Mouse (Mus musculus) lung, embryonic 14.5 days (tissue): Measurements from ENCODE around the gene Ogg1. TPM values are rescaled to one million over a fixed set of nuclear protein-coding genes. Genes with fewer than 3 reads are reported as not detected.

Source experiments
- ATAC-seq: fragments of 200-750 bp; cut with Nextera tagmentation; 2 replicates; pipeline ENCODE4 v1.8.0; 2017; ENCODE audit warnings: mild to moderate bottlenecking, moderate TSS enrichment, moderate library complexity; ENCODE audit not compliant: insufficient read depth
- DNase-seq: peaks from one replicate; pipeline ENCODE4 v3.0.0-alpha.2; 2015
- H3K27ac ChIP-seq: fragments of 300-500 bp; sonication (generic); 2 replicates; pipeline ENCODE4 v1.5.1; 2014; ENCODE audit warnings: low read depth, mild to moderate bottlenecking, moderate library complexity
- H3K27me3 ChIP-seq: fragments of 300-500 bp; sonication (generic); 2 replicates; pipeline ENCODE4 v1.6.1; 2014; ENCODE audit warnings: low read length, control low read depth; ENCODE audit not compliant: insufficient read depth
- H3K36me3 ChIP-seq: fragments of 300-500 bp; sonication (generic); 2 replicates; pipeline ENCODE4 v1.6.1; 2014; ENCODE audit warnings: control low read depth; ENCODE audit not compliant: insufficient read depth
- H3K4me1 ChIP-seq: fragments of 300-500 bp; sonication (generic); 2 replicates; pipeline ENCODE4 v1.6.1; 2014; ENCODE audit warnings: antibody characterized with exemption, control low read depth; ENCODE audit not compliant: insufficient read depth
- H3K4me2 ChIP-seq: fragments of 300-500 bp; sonication (generic); 2 replicates; pipeline ENCODE4 v1.6.1; 2014; ENCODE audit warnings: mild to moderate bottlenecking
- H3K4me3 ChIP-seq: fragments of 300-500 bp; sonication (generic); 2 replicates; pipeline ENCODE4 v1.5.1; 2014; ENCODE audit warnings: low read depth, low read length
- H3K9ac ChIP-seq: fragments of 300-500 bp; sonication (generic); 2 replicates; pipeline ENCODE4 v1.6.1; 2014
- H3K9me3 ChIP-seq: fragments of 300-500 bp; sonication (generic); 2 replicates; pipeline ENCODE4 v1.6.1; 2016; ENCODE audit warnings: low read depth, low read length, control low read depth
- CTCF ChIP-seq: IDR thresholded peaks from 2 replicates; pipeline ENCODE4 v1.5.1; 2016; ENCODE audit warnings: antibody characterized with exemption, low read depth
- WGBS: fragments of 180-500 bp; shearing (Covaris S2); extraction: QIAGEN DNeasy Blood & Tissue Kit; methylation state at CpG from one replicate; pipeline ENCODE4 v1.1.7; 2014; 5-methylcytosine and 5-hydroxymethylcytosine counted together
- polyA plus RNA-seq: library from polyadenylated mRNA; unstranded; fragments of >200 nt; fragmentation: Nextera tagmentation; extraction: Ambion mirVana; gene quantifications from 2 replicates; pipeline ENCODE4 v1.2.1, GENCODE M21; 2014

The Ogg1 gene
- polyA plus RNA-seq, 1 experiment from 2014 or later = 17.7 TPM

- H3K4me3 ChIP-seq = no peak overlapping the region
- WGBS = 61% methylated on average over 3 of the region's 3 CpGs
- no peaks in the 10 kb centered on the region for H3K9me3 ChIP-seq
- H3K4me2 ChIP-seq = no peak overlapping the region
- no peak overlapping the region for H3K9ac ChIP-seq
- no peaks in the 10 kb centered on the region for H3K27me3 ChIP-seq
- no peaks in the 10 kb centered on the region for H3K36me3 ChIP-seq
- ATAC-seq (no peak), DNase-seq (no peak)
- no peak overlapping the region for H3K27ac ChIP-seq
- no peak for TF ChIP-seq CTCF
- H3K4me1 ChIP-seq = no peaks in the 10 kb centered on the region
These were observed 26.9 kb downstream of the Ogg1 start for GRCm38 (mm10) chr6:113353696-113354095.

- H3K4me3 ChIP-seq = no peak overlapping the region
- no peaks in the 10 kb centered on the region for H3K4me1 ChIP-seq
- no peaks in the 10 kb centered on the region for H3K9me3 ChIP-seq
- ATAC-seq (no peak), DNase-seq (no peak)
- no peak overlapping the region for H3K4me2 ChIP-seq
- H3K27me3 ChIP-seq = no peaks in the 10 kb centered on the region
- peak; percentile 7; the same call in 1 of the 2 replicates for TF ChIP-seq CTCF
- H3K9ac ChIP-seq = no peak overlapping the region
- WGBS = 66% methylated on average over 4 of the region's 4 CpGs
- H3K36me3 ChIP-seq = peaks cover 2% of the 10 kb centered on the region; the same call in 1 of the 2 replicates
- no peak overlapping the region for H3K27ac ChIP-seq
These were observed 34.7 kb downstream of the Ogg1 start for GRCm38 (mm10) chr6:113361476-113361875.

GRCm38 (mm10) chr6:113362241-113362640 lies 35.5 kb downstream of the Ogg1 start:
- no peaks in the 10 kb centered on the region for H3K9me3 ChIP-seq
- H3K4me1 ChIP-seq = no peaks in the 10 kb centered on the region
- DNase-seq (no peak), ATAC-seq (no peak)
- H3K9ac ChIP-seq = no peak overlapping the region
- no peak for TF ChIP-seq CTCF
- peaks cover 9% of the 10 kb centered on the region; the same call in 1 of the 2 replicates for H3K36me3 ChIP-seq
- H3K27me3 ChIP-seq = no peaks in the 10 kb centered on the region
- H3K27ac ChIP-seq = no peak overlapping the region
- no peak overlapping the region for H3K4me3 ChIP-seq
- WGBS = 96% methylated on average over 1 of the region's 1 CpGs
- no peak overlapping the region for H3K4me2 ChIP-seq

GRCm38 (mm10) chr6:113364518-113365135 lies 37.9 kb downstream of the Ogg1 start:
- no peaks in the 10 kb centered on the region for H3K9me3 ChIP-seq
- peaks cover 27% of the 10 kb centered on the region for H3K36me3 ChIP-seq
- ATAC-seq = no peak
- no peaks in the 10 kb centered on the region for H3K4me1 ChIP-seq
- H3K27ac ChIP-seq = no peak overlapping the region
- WGBS = 65% methylated on average over 8 of the region's 8 CpGs
- H3K4me2 ChIP-seq = no peak overlapping the region
- H3K27me3 ChIP-seq = no peaks in the 10 kb centered on the region
- DNase-seq = no peak
- no peak overlapping the region for H3K9ac ChIP-seq
- H3K4me3 ChIP-seq = no peak overlapping the region
- no peak for TF ChIP-seq CTCF

- TF ChIP-seq CTCF = no peak
- no peaks in the 10 kb centered on the region for H3K27me3 ChIP-seq
- DNase-seq = no peak
- 88% methylated on average over 6 of the region's 6 CpGs for WGBS
- no peak overlapping the region for H3K4me3 ChIP-seq
- H3K36me3 ChIP-seq = peaks cover 47% of the 10 kb centered on the region
- no peak overlapping the region for H3K9ac ChIP-seq
- ATAC-seq = no peak
- H3K9me3 ChIP-seq = no peaks in the 10 kb centered on the region
- H3K27ac ChIP-seq = no peak overlapping the region
- no peaks in the 10 kb centered on the region for H3K4me1 ChIP-seq
- no peak overlapping the region for H3K4me2 ChIP-seq
These were observed 39.9 kb downstream of the Ogg1 start for GRCm38 (mm10) chr6:113366639-113367038.

GRCm38 (mm10) chr6:113367574-113367973 lies 40.8 kb downstream of the Ogg1 start:
- Histone ChIP-seq H3K4me2 (no peak overlapping the region), H3K36me3 (peaks cover 57% of the 10 kb centered on the region), H3K4me3 (no peak overlapping the region), H3K27ac (no peak overlapping the region), H3K4me1 (no peaks in the 10 kb centered on the region), H3K9me3 (no peaks in the 10 kb centered on the region), H3K9ac (no peak overlapping the region), H3K27me3 (no peaks in the 10 kb centered on the region)
- no peak for TF ChIP-seq CTCF
- 92% methylated on average over 1 of the region's 1 CpGs for WGBS
- DNase-seq = no peak
- no peak for ATAC-seq

- 87% methylated on average over 7 of the region's 7 CpGs for WGBS
- Histone ChIP-seq H3K4me3 (no peak overlapping the region), H3K9ac (no peak overlapping the region), H3K36me3 (peaks cover 61% of the 10 kb centered on the region), H3K4me2 (no peak overlapping the region), H3K27me3 (no peaks in the 10 kb centered on the region), H3K9me3 (no peaks in the 10 kb centered on the region), H3K27ac (no peak overlapping the region), H3K4me1 (no peaks in the 10 kb centered on the region)
- ATAC-seq (no peak), DNase-seq (no peak)
- no peak for TF ChIP-seq CTCF
These were observed 41.4 kb downstream of the Ogg1 start for GRCm38 (mm10) chr6:113368124-113368523.
